Mouse (Mus musculus): ENCODE results near the gene Ank3. TPM values are rescaled to one million over a fixed set of nuclear protein-coding genes. Genes with fewer than 3 reads are reported as not detected.
A peak's percentile ranks its signal among the peaks of the same experiment; 100 is the strongest.

The Ank3 gene
- total RNA-seq, 2 experiments from 2014 or later = 67.9 to 68.1 TPM

- DNase-seq = no peak
These were observed 538.0 kb downstream of the Ank3 start for GRCm38 (mm10) chr10:69936443-69937067.

GRCm38 (mm10) chr10:69937291-69937921 is 538.8 kb downstream of the Ank3 start:
- DNase-seq = no peak

- no peak for DNase-seq
These were observed 540.6 kb downstream of the Ank3 start for GRCm38 (mm10) chr10:69939144-69939543.

GRCm38 (mm10) chr10:69939966-69940365 is 541.4 kb downstream of the Ank3 start:
- no peak for DNase-seq

- DNase-seq = no peak
These were observed 542.4 kb downstream of the Ank3 start for GRCm38 (mm10) chr10:69941001-69941400.

- DNase-seq = peak; percentile 60 to 80
These were observed 546.3 kb downstream of the Ank3 start for GRCm38 (mm10) chr10:69944845-69945244.

- DNase-seq = no peak
These were observed 547.3 kb downstream of the Ank3 start for GRCm38 (mm10) chr10:69945870-69946269.

GRCm38 (mm10) chr10:69946271-69946670 is 547.7 kb downstream of the Ank3 start:
- DNase-seq = no peak

- no peak for DNase-seq
These were observed 548.5 kb downstream of the Ank3 start for GRCm38 (mm10) chr10:69947093-69947492.

GRCm38 (mm10) chr10:69950236-69950918 is 551.8 kb downstream of the Ank3 start:
- no peak for DNase-seq

GRCm38 (mm10) chr10:69950919-69951236 is 552.3 kb downstream of the Ank3 start:
- DNase-seq = no peak

GRCm38 (mm10) chr10:69951426-69951825 is 552.9 kb downstream of the Ank3 start:
- no peak for DNase-seq

GRCm38 (mm10) chr10:69952316-69952715 is 553.7 kb downstream of the Ank3 start:
- DNase-seq = no peak

GRCm38 (mm10) chr10:69954657-69955267 is 556.2 kb downstream of the Ank3 start:
- no peak for DNase-seq

GRCm38 (mm10) chr10:69962226-69962625 is 563.7 kb downstream of the Ank3 start:
- no peak for DNase-seq

GRCm38 (mm10) chr10:69962976-69963375 is 564.4 kb downstream of the Ank3 start:
- DNase-seq = no peak

GRCm38 (mm10) chr10:69964611-69965010 is 566.0 kb downstream of the Ank3 start:
- peak; percentile 22 to 75 for DNase-seq

- no peak for DNase-seq
These were observed 566.5 kb downstream of the Ank3 start for GRCm38 (mm10) chr10:69965085-69965484.

- no peak for DNase-seq
These were observed 569.4 kb downstream of the Ank3 start for GRCm38 (mm10) chr10:69967994-69968393.

- no peak for DNase-seq
These were observed 581.1 kb downstream of the Ank3 start for GRCm38 (mm10) chr10:69979636-69980035.

- DNase-seq = no peak
These were observed 583.0 kb downstream of the Ank3 start for GRCm38 (mm10) chr10:69981386-69982097.

GRCm38 (mm10) chr10:69982701-69983100 is 584.1 kb downstream of the Ank3 start:
- DNase-seq = no peak

- DNase-seq = no peak
These were observed 588.9 kb downstream of the Ank3 start for GRCm38 (mm10) chr10:69987496-69987895.

Data from heart, adult 18-20 months (tissue).